Mouse (Mus musculus): ENCODE measurements around the gene Rhobtb3. TPM values are rescaled to one million over a fixed set of nuclear protein-coding genes. Genes with fewer than 3 reads are reported as not detected.

Gene Rhobtb3
- total and polyA plus RNA-seq, 2 experiments, result 1.7 to 8.5 TPM

- no peaks in the 10 kb centered on the region for H3K27me3 ChIP-seq (ENCODE audit: control insufficient read depth, insufficient read depth, low read length)
- TF ChIP-seq CTCF (IDR thresholded peaks at IDR 0.05; ENCODE audit: low read depth, low read length), result no peak
- no peak for TF ChIP-seq POLR2A (IDR thresholded peaks at IDR 0.05; ENCODE audit: extremely low read depth, insufficient read depth, low read length)
- 10% methylated on average over 1 of the region's 1 CpGs for WGBS
- DNase-seq (ENCODE audit: extremely low read depth, low read depth, low spot score), result peak; percentile 18
- no peaks in the 10 kb centered on the region for H3K79me2 ChIP-seq (ENCODE audit: control insufficient read depth, insufficient read depth, low read length)
- H3K27ac ChIP-seq (replicated peaks; ENCODE audit: insufficient read depth, low read depth, low read length), result no peak overlapping the region
- no peaks in the 10 kb centered on the region for H3K4me1 ChIP-seq (ENCODE audit: control insufficient read depth, insufficient read depth, low read length)
- H3K4me3 ChIP-seq (ENCODE audit: insufficient read depth, low read depth, low read length), result no peak overlapping the region
- no peaks in the 10 kb centered on the region for H3K36me3 ChIP-seq (ENCODE audit: control insufficient read depth, insufficient read depth, low read length)
- H3K9ac ChIP-seq (ENCODE audit: low read depth, low read length), result no peak overlapping the region
Measured at GRCm38 (mm10) chr13:75859264-75859844, 84.4 kb downstream of the Rhobtb3 start.

- no peak overlapping the region for H3K27ac ChIP-seq (replicated peaks; ENCODE audit: insufficient read depth, low read depth, low read length)
- H3K36me3 ChIP-seq (ENCODE audit: control insufficient read depth, insufficient read depth, low read length), result peaks cover 18% of the 10 kb centered on the region
- DNase-seq (ENCODE audit: extremely low read depth, low read depth, low spot score), result no peak
- TF ChIP-seq CTCF (IDR thresholded peaks at IDR 0.05; ENCODE audit: low read depth, low read length) (no peak), POLR2A (IDR thresholded peaks at IDR 0.05; ENCODE audit: extremely low read depth, insufficient read depth, low read length) (no peak)
- 91% methylated on average over 3 of the region's 3 CpGs for WGBS
- no peak overlapping the region for H3K9ac ChIP-seq (ENCODE audit: low read depth, low read length)
- no peaks in the 10 kb centered on the region for H3K4me1 ChIP-seq (ENCODE audit: control insufficient read depth, insufficient read depth, low read length)
- H3K79me2 ChIP-seq (ENCODE audit: control insufficient read depth, insufficient read depth, low read length), result no peaks in the 10 kb centered on the region
- H3K27me3 ChIP-seq (ENCODE audit: control insufficient read depth, insufficient read depth, low read length), result no peaks in the 10 kb centered on the region
- no peak overlapping the region for H3K4me3 ChIP-seq (ENCODE audit: insufficient read depth, low read depth, low read length)
Measured at GRCm38 (mm10) chr13:75853118-75853517, 90.6 kb downstream of the Rhobtb3 start.

- H3K36me3 ChIP-seq (ENCODE audit: control insufficient read depth, insufficient read depth, low read length), result peaks cover 29% of the 10 kb centered on the region
- H3K9ac ChIP-seq (ENCODE audit: low read depth, low read length), result no peak overlapping the region
- H3K4me1 ChIP-seq (ENCODE audit: control insufficient read depth, insufficient read depth, low read length), result no peaks in the 10 kb centered on the region
- H3K79me2 ChIP-seq (ENCODE audit: control insufficient read depth, insufficient read depth, low read length), result no peaks in the 10 kb centered on the region
- no peak overlapping the region for H3K4me3 ChIP-seq (ENCODE audit: insufficient read depth, low read depth, low read length)
- no peak overlapping the region for H3K27ac ChIP-seq (replicated peaks; ENCODE audit: insufficient read depth, low read depth, low read length)
- TF ChIP-seq POLR2A (IDR thresholded peaks at IDR 0.05; ENCODE audit: extremely low read depth, insufficient read depth, low read length), result no peak
- no peaks in the 10 kb centered on the region for H3K27me3 ChIP-seq (ENCODE audit: control insufficient read depth, insufficient read depth, low read length)
- DNase-seq (ENCODE audit: extremely low read depth, low read depth, low spot score), result no peak
- 88% methylated on average over 4 of the region's 4 CpGs for WGBS
Measured at GRCm38 (mm10) chr13:75852027-75852426, 91.7 kb downstream of the Rhobtb3 start.

GRCm38 (mm10) chr13:75847027-75847426, 96.7 kb downstream of the Rhobtb3 start:
- no peak overlapping the region for H3K27ac ChIP-seq (replicated peaks; ENCODE audit: insufficient read depth, low read depth, low read length)
- H3K9ac ChIP-seq (ENCODE audit: low read depth, low read length), result no peak overlapping the region
- WGBS, result 97% methylated on average over 6 of the region's 6 CpGs
- H3K4me3 ChIP-seq (ENCODE audit: insufficient read depth, low read depth, low read length), result no peak overlapping the region
- no peak for TF ChIP-seq POLR2A (IDR thresholded peaks at IDR 0.05; ENCODE audit: extremely low read depth, insufficient read depth, low read length)
- TF ChIP-seq CTCF (IDR thresholded peaks at IDR 0.05; ENCODE audit: low read depth, low read length), result no peak
- DNase-seq (ENCODE audit: extremely low read depth, low read depth, low spot score), result no peak
- no peaks in the 10 kb centered on the region; the same call in 1 of the 2 replicates for H3K79me2 ChIP-seq (ENCODE audit: control insufficient read depth, insufficient read depth, low read length)
- peaks cover 30% of the 10 kb centered on the region for H3K36me3 ChIP-seq (ENCODE audit: control insufficient read depth, insufficient read depth, low read length)
- peaks cover 23% of the 10 kb centered on the region for H3K4me1 ChIP-seq (ENCODE audit: control insufficient read depth, insufficient read depth, low read length)
- no peaks in the 10 kb centered on the region for H3K27me3 ChIP-seq (ENCODE audit: control insufficient read depth, insufficient read depth, low read length)

GRCm38 (mm10) chr13:75845519-75846166, 98.1 kb downstream of the Rhobtb3 start:
- DNase-seq (ENCODE audit: extremely low read depth, low read depth, low spot score), result no peak
- Histone ChIP-seq H3K4me1 (ENCODE audit: control insufficient read depth, insufficient read depth, low read length) (peaks cover 23% of the 10 kb centered on the region), H3K27ac (replicated peaks; ENCODE audit: insufficient read depth, low read depth, low read length) (no peak overlapping the region), H3K4me3 (ENCODE audit: insufficient read depth, low read depth, low read length) (no peak overlapping the region), H3K36me3 (ENCODE audit: control insufficient read depth, insufficient read depth, low read length) (peaks cover 22% of the 10 kb centered on the region), H3K79me2 (ENCODE audit: control insufficient read depth, insufficient read depth, low read length) (no peaks in the 10 kb centered on the region; the same call in 1 of the 2 replicates), H3K9ac (ENCODE audit: low read depth, low read length) (no peak overlapping the region), H3K27me3 (ENCODE audit: control insufficient read depth, insufficient read depth, low read length) (no peaks in the 10 kb centered on the region)
- 71% methylated on average over 4 of the region's 4 CpGs for WGBS
- TF ChIP-seq CTCF (IDR thresholded peaks at IDR 0.05; ENCODE audit: low read depth, low read length) (no peak), POLR2A (IDR thresholded peaks at IDR 0.05; ENCODE audit: extremely low read depth, insufficient read depth, low read length) (no peak)
